Mouse (Mus musculus): Measurements from ENCODE around the gene Bri3.

DNA sequence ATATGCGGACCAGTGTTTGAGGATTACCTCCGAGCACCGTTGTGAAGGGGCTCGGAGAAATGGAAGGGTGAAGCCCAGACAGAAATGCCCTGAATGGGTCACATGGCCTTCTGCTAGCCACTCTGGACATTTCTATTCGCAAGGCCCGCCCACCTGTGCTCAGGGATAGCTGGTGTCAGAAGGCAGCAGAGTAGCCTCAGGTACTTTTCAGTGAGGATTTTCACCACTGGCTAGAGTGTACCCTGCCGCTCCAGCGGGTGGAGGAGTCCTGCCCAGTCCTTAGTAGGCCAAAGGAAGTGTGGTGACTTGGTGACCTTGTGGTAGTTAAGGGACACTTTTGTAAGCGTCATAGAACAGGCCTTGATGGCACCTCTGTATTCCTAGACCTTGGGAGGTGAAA lies 17.1 kb downstream of the Bri3 start:
- TF ChIP-seq GATA1 (IDR thresholded peaks at IDR 0.05; ENCODE audit: low read length) (no peak), TAL1 (IDR thresholded peaks at IDR 0.05; ENCODE audit: low read length) (no peak)

Data from erythroblast, embryonic 14.5 days (primary cell).